Mouse (Mus musculus) urinary bladder, adult 18-20 months (tissue): ENCODE data around the gene Fkbp4.

ENCODE experiments used
- DNase-seq, 2 experiments: peaks; one replicate each; pipeline ENCODE4 v3.0.0; 2022; ENCODE audit warnings: low spot score in 2 of 2, mixed read lengths in 2 of 2

Fkbp4 gene

DNA sequence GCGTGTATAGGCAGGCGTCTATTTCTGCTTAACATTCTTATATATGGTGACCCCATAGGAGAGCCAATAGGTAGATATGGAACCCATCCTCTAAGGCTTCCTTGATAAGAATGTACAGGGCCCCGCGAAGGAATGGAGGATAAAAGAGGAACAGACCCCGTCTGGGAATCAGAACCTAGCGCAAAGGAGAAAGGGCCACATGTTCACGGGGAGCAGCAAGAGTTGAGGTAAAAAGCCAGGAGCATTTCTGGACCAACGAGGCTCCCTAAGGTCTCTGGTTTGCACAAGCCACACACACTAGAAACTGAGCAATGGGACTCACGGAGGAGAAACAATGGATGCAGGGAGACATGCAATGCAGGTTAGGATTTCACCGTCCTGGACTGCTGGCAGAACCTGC lies 1.2 kb downstream of the Fkbp4 start:
- no peak for DNase-seq

- DNase-seq: no peak
These were observed 2.0 kb downstream of the Fkbp4 start for GRCm38 (mm10) chr6:128436356-128437005.

DNA sequence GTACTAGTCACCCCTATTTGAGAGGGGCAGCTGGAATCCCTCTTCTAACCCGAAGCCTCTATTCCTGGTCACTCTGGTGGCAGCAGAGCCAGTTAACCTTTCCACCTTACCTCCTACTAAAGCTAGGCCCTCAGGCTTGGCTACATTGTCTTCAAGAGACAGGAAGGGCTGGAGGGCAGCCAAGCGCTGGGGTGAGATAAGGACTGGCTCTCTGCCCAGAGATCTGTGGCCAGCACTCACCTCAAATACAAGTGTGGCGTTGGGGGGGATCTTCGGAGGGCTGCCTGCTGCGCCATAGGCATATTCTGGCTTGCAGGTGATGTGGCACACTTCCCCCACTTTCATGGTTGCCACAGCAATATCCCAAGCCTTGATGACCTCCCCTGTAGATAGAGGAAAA lies 3.0 kb downstream of the Fkbp4 start:
- DNase-seq: peak; percentile 56 to 59

GRCm38 (mm10) chr6:128433566-128433965 lies 4.9 kb downstream of the Fkbp4 start:
- DNase-seq: no peak

DNA sequence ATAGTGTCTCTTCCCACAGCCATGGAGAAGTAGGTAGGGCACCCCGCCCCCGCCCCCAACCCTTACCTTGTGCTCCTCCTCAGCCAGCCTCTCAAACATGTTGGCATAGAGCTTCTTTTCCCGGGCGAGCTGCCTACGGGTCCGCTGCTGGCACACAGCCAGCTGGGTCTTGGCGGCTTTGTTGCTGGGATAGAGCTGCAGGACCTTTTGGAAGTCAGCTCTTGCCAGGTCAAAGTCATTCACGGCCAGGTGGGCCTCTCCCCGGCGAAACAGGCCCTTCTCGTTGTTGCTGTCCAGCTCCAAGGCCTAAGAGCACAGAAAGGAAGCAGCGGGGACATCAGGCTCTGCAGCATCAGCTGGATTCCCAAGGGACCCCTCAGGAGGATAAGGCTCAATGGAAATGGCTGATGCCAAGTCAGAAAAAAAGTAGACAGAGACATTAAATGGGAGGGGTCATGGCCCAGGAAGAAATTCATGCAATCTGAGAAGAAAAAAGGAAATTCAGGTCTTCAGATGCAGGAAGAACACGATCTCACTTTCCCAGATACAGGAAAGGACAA lies 6.0 kb downstream of the Fkbp4 start:
- DNase-seq: no peak

DNA sequence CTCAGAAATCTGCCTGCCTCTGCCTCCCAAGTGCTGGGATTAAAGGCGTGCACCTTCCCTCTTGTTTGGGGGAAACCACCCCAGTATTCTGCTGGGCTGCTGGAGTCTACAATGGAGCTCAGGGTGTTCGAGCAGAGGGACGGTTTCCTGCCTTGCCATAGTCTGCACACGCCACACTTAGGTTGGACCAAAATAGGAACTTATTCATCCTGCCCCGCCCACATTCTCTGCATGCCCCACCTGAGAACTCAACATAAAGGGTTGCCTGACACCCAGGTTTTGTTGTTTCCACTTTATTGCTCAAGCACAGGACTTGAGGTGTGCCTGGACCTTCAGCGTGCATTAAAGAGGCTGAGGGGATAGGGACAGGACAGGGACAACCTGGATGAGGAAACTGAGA lies 8.7 kb downstream of the Fkbp4 start:
- DNase-seq: no peak

DNA sequence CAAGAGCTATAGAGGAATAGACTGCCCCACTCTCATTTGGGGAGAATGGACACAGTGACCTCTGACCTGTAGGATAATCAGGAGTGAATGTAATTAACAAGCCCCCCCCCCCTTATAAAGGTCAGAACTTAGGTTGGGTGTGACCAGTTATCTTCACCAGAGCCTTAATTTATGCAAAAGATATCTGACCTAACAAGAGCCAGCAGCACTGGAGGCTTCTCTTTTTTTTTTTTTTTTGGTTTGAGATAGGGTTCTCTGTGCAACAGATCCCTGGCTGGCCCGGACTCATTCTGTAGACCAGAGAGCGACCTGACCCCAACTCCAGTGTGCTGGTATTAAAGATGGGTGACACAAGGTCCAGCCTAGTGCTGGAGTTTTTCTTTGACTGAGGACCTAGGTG lies 9.2 kb downstream of the Fkbp4 start:
- DNase-seq: no peak

DNA sequence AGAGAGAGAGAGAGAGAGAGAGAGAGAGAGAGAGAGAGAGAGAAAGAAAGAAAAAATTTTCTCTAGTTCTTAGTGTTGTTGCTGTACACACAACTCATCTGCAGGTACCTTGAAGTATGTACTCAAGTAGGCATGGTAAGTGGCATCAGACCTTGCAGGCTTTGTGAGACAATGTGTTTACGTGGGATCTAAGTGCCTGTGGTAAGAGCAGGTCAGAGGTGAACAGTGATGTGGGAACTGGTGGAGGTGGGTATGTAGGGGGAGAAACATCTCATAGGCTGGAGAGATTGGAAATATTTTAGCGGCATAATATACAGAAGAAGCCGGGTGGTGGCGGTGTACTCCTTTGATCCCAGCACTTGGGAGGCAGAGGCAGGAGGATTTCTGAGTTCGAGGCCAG lies 10.9 kb downstream of the Fkbp4 start:
- no peak for DNase-seq

DNA sequence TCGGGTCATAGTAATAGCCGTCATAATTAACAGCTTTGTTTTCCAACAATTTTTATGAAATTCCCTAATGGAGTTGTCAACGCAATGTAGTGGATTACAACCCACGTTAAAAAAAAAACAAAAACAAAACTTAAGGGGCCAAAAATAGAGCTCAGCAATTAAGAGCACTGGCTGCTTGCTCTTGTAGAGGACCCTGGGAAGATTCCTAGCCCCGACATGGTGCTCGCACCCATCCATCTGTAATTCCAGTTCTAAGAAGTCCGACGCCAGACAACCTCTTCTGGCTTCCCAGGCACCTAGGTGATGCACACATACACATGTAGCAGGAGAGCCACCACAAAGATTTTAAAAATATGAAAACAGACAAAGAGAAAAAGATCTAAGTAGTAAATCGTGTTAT lies 13.4 kb downstream of the Fkbp4 start:
- DNase-seq: no peak

- DNase-seq: peak; percentile 92 to 95
These were observed 14.0 kb downstream of the Fkbp4 start, which contains the start of gene Itfg2 for GRCm38 (mm10) chr6:128424269-128425019. Gene Itfg2, minus strand, starts transcription at chr6:128424931.

GRCm38 (mm10) chr6:128423496-128424268 lies 14.8 kb downstream of the Fkbp4 start:
- DNase-seq: no peak

- DNase-seq: no peak
These were observed 17.0 kb downstream of the Fkbp4 start for GRCm38 (mm10) chr6:128421480-128421879.

DNA sequence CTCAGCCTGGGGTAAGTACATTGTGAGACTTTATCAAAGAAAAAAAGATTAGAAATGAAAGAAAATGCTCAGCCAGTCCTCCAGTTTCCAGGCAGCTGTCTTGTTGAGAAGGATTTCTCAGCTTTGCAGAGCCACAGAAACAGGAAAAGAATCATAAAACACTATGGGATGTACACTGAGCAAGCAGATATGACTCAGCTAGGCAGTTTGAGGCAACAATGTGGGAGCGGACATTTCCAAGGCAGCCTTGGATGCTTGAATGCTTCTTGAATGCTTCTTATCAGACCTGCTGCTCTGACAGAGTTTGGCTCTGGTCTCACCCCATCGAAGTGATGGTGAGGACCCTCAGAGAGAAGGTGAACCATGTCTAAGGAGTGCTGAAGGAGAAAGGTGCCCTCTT lies 17.4 kb downstream of the Fkbp4 start:
- no peak for DNase-seq

- DNase-seq: no peak
These were observed 20.4 kb downstream of the Fkbp4 start for GRCm38 (mm10) chr6:128418076-128418475.

GRCm38 (mm10) chr6:128416169-128416568 lies 22.3 kb downstream of the Fkbp4 start:
- no peak for DNase-seq

- DNase-seq: peak; percentile 52 to 78
These were observed 27.4 kb downstream of the Fkbp4 start for GRCm38 (mm10) chr6:128411115-128411514.

DNA sequence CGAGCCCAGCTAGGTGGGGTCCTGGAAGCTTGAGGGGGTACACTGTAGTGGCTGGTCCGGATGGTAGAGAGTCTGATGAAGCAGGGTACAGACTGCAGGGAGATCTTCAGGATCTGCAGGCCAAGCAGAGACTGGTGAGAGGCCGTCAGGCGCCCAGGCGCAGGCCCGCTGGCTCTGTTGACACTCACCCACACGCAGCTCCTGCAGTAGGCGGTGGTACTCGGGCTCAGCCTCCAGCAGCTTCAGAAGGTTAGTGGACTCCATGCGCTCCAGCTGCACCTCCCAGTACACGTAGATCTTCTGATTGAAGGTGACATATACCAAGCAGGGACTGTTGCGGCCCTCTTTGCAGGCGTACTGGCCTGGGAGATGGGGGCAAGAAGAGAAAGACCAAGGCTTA lies 28.2 kb downstream of the Fkbp4 start:
- no peak for DNase-seq

GRCm38 (mm10) chr6:128408544-128409125 lies 29.8 kb downstream of the Fkbp4 start:
- no peak for DNase-seq

- DNase-seq: no peak
These were observed 33.8 kb downstream of the Fkbp4 start for GRCm38 (mm10) chr6:128404708-128405107.

DNA sequence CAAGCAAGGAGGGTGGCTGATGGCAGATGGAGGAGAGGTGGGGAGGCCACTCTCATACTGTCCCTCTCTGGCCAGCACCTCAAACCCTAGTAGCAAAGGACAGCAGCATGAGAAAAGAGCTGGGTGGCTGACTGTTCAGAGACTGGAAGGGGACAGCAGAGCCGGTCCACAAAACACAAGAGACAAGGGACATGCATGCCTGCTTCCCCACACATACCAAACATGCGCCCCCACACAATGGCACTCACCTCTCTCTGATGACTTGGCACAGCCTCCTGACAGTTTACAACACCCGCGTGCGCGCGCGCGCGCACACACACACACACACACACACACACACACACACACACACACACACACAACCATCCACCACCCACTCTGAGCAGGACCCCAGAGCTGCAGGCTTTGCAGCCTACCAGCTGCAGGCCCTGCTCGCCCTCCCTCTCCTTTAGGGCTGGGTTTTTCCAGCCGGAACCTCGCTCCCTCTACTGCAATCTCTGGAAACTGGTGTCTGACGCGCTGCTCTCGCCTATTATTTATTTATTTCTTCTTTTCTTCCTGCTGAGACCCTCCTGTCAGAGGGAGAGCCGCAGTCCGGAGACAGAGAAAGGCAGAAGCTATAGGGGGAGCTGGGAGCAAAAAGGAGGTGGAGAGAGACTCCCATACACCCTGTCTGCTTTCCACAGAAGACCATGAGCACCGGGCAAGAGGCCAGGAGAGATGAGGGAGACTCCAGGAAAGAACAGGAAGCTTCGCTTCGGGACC lies 38.9 kb downstream of the Fkbp4 start:
- no peak for DNase-seq

- DNase-seq: no peak
These were observed 39.5 kb downstream of the Fkbp4 start, which contains the start of gene Nrip2 for GRCm38 (mm10) chr6:128398996-128399395. Gene Nrip2, plus strand, starts transcription at chr6:128399296.
